Mouse (Mus musculus) lung, adult 2 months (tissue): ENCODE measurements around the gene Eml6.
A peak's percentile ranks its signal among the peaks of the same experiment; 100 is the strongest.

Experiments
- CTCF ChIP-seq: fragments of 200-500 bp; IDR thresholded peaks from 2 replicates; pipeline ENCODE4 v1.5.1; 2011; ENCODE audit warnings: mild to moderate bottlenecking, low read length, control low read depth; ENCODE audit not compliant: insufficient read depth
- POLR2A ChIP-seq: fragments of 200-500 bp; IDR thresholded peaks from 2 replicates; pipeline ENCODE4 v1.6.1; 2011; ENCODE audit warnings: low read depth, mild to moderate bottlenecking, control low read depth, low read length, borderline replicate concordance; ENCODE audit errors: extremely low read depth

- no peak for TF ChIP-seq POLR2A
- peak; percentile 45 for TF ChIP-seq CTCF
These were observed 31.5 kb upstream of the Eml6 start for GRCm38 (mm10) chr11:30057299-30057698.
